Mouse (Mus musculus): ENCODE data around the gene Xpc. TPM values are rescaled to one million over a fixed set of nuclear protein-coding genes. Genes with fewer than 3 reads are reported as not detected.
"Not testable (repeated sequence)": the region's sequence is repeated elsewhere in the genome, so short reads cannot be mapped to it uniquely, and the experiment has no call there.

The Xpc gene
- polyA plus RNA-seq, 1 experiment from 2014 or later: 15.8 TPM

- H3K9ac ChIP-seq (ENCODE audit: low read depth, low read length); H3K36me3 ChIP-seq (ENCODE audit: control insufficient read depth, insufficient read depth, low read length); H3K27me3 ChIP-seq (replicated peaks; ENCODE audit: control insufficient read depth, insufficient read depth, low read length); H3K4me3 ChIP-seq (ENCODE audit: low read length); ATAC-seq; H3K4me2 ChIP-seq (ENCODE audit: low read length); H3K27ac ChIP-seq (ENCODE audit: low read depth, low read length); H3K9me3 ChIP-seq (ENCODE audit: control insufficient read depth, low read length): not testable (repeated sequence)
- H3K4me1 ChIP-seq (ENCODE audit: control insufficient read depth, insufficient read depth, low read depth, low read length): peaks cover 20% of the 10 kb centered on the region
- WGBS: 94% methylated on average over 3 of the region's 3 CpGs
These were observed 44.3 kb downstream of the Xpc start for GRCm38 (mm10) chr6:91471427-91471826.

- peaks cover 20% of the 10 kb centered on the region for H3K4me1 ChIP-seq (ENCODE audit: control insufficient read depth, insufficient read depth, low read depth, low read length)
- no peak for ATAC-seq
- H3K4me2 ChIP-seq (ENCODE audit: low read length): no peak overlapping the region
- H3K27ac ChIP-seq (ENCODE audit: low read depth, low read length): no peak overlapping the region
- H3K36me3 ChIP-seq (ENCODE audit: control insufficient read depth, insufficient read depth, low read length): peaks cover 5% of the 10 kb centered on the region; the same call in 1 of the 2 replicates
- 87% methylated on average over 2 of the region's 2 CpGs for WGBS
- H3K27me3 ChIP-seq (replicated peaks; ENCODE audit: control insufficient read depth, insufficient read depth, low read length): no peaks in the 10 kb centered on the region
- no peaks in the 10 kb centered on the region for H3K9me3 ChIP-seq (ENCODE audit: control insufficient read depth, low read length)
- no peak overlapping the region for H3K4me3 ChIP-seq (ENCODE audit: low read length)
- no peak overlapping the region for H3K9ac ChIP-seq (ENCODE audit: low read depth, low read length)
These were observed 45.0 kb downstream of the Xpc start for GRCm38 (mm10) chr6:91470712-91471111.

GRCm38 (mm10) chr6:91467106-91467505, 48.6 kb downstream of the Xpc start:
- peaks cover 3% of the 10 kb centered on the region for H3K4me1 ChIP-seq (ENCODE audit: control insufficient read depth, insufficient read depth, low read depth, low read length)
- no peak overlapping the region for H3K9ac ChIP-seq (ENCODE audit: low read depth, low read length)
- no peak for ATAC-seq
- peaks cover 18% of the 10 kb centered on the region for H3K36me3 ChIP-seq (ENCODE audit: control insufficient read depth, insufficient read depth, low read length)
- H3K4me2 ChIP-seq (ENCODE audit: low read length): no peak overlapping the region
- no peaks in the 10 kb centered on the region for H3K9me3 ChIP-seq (ENCODE audit: control insufficient read depth, low read length)
- H3K27ac ChIP-seq (ENCODE audit: low read depth, low read length): no peak overlapping the region
- H3K4me3 ChIP-seq (ENCODE audit: low read length): no peak overlapping the region
- H3K27me3 ChIP-seq (replicated peaks; ENCODE audit: control insufficient read depth, insufficient read depth, low read length): no peaks in the 10 kb centered on the region
- 71% methylated on average over 1 of the region's 1 CpGs for WGBS

GRCm38 (mm10) chr6:91465756-91466155, 49.9 kb downstream of the Xpc start:
- Histone ChIP-seq H3K4me1 (ENCODE audit: control insufficient read depth, insufficient read depth, low read depth, low read length) (no peaks in the 10 kb centered on the region), H3K9me3 (ENCODE audit: control insufficient read depth, low read length) (no peaks in the 10 kb centered on the region), H3K9ac (ENCODE audit: low read depth, low read length) (no peak overlapping the region), H3K27ac (ENCODE audit: low read depth, low read length) (no peak overlapping the region), H3K4me3 (ENCODE audit: low read length) (no peak overlapping the region), H3K36me3 (ENCODE audit: control insufficient read depth, insufficient read depth, low read length) (peaks cover 18% of the 10 kb centered on the region), H3K27me3 (replicated peaks; ENCODE audit: control insufficient read depth, insufficient read depth, low read length) (no peaks in the 10 kb centered on the region), H3K4me2 (ENCODE audit: low read length) (no peak overlapping the region)
- no peak for ATAC-seq
- 89% methylated on average over 2 of the region's 2 CpGs for WGBS

- WGBS: 96% methylated on average over 1 of the region's 1 CpGs
- no peaks in the 10 kb centered on the region for H3K27me3 ChIP-seq (replicated peaks; ENCODE audit: control insufficient read depth, insufficient read depth, low read length)
- no peaks in the 10 kb centered on the region for H3K4me1 ChIP-seq (ENCODE audit: control insufficient read depth, insufficient read depth, low read depth, low read length)
- H3K36me3 ChIP-seq (ENCODE audit: control insufficient read depth, insufficient read depth, low read length): peaks cover 7% of the 10 kb centered on the region
- no peak overlapping the region for H3K27ac ChIP-seq (ENCODE audit: low read depth, low read length)
- H3K4me3 ChIP-seq (ENCODE audit: low read length): no peak overlapping the region
- no peak overlapping the region for H3K9ac ChIP-seq (ENCODE audit: low read depth, low read length)
- ATAC-seq: no peak
- no peaks in the 10 kb centered on the region for H3K9me3 ChIP-seq (ENCODE audit: control insufficient read depth, low read length)
- H3K4me2 ChIP-seq (ENCODE audit: low read length): no peak overlapping the region
These were observed 56.2 kb downstream of the Xpc start for GRCm38 (mm10) chr6:91459471-91459870.

GRCm38 (mm10) chr6:91454546-91454945, 61.1 kb downstream of the Xpc start:
- no peaks in the 10 kb centered on the region for H3K27me3 ChIP-seq (replicated peaks; ENCODE audit: control insufficient read depth, insufficient read depth, low read length)
- no peak overlapping the region for H3K27ac ChIP-seq (ENCODE audit: low read depth, low read length)
- H3K4me3 ChIP-seq (ENCODE audit: low read length): no peak overlapping the region
- no peak overlapping the region for H3K4me2 ChIP-seq (ENCODE audit: low read length)
- no peaks in the 10 kb centered on the region for H3K36me3 ChIP-seq (ENCODE audit: control insufficient read depth, insufficient read depth, low read length)
- ATAC-seq: no peak
- H3K4me1 ChIP-seq (ENCODE audit: control insufficient read depth, insufficient read depth, low read depth, low read length): no peaks in the 10 kb centered on the region
- H3K9ac ChIP-seq (ENCODE audit: low read depth, low read length): no peak overlapping the region
- WGBS: 74% methylated on average over 5 of the region's 5 CpGs
- no peaks in the 10 kb centered on the region for H3K9me3 ChIP-seq (ENCODE audit: control insufficient read depth, low read length)

GRCm38 (mm10) chr6:91452056-91452455, 63.6 kb downstream of the Xpc start:
- WGBS: 42% methylated on average over 1 of the region's 1 CpGs
- Histone ChIP-seq H3K36me3 (ENCODE audit: control insufficient read depth, insufficient read depth, low read length) (no peaks in the 10 kb centered on the region), H3K4me1 (ENCODE audit: control insufficient read depth, insufficient read depth, low read depth, low read length) (no peaks in the 10 kb centered on the region), H3K27me3 (replicated peaks; ENCODE audit: control insufficient read depth, insufficient read depth, low read length) (no peaks in the 10 kb centered on the region), H3K9ac (ENCODE audit: low read depth, low read length) (no peak overlapping the region), H3K9me3 (ENCODE audit: control insufficient read depth, low read length) (no peaks in the 10 kb centered on the region), H3K4me2 (ENCODE audit: low read length) (no peak overlapping the region), H3K27ac (ENCODE audit: low read depth, low read length) (no peak overlapping the region), H3K4me3 (ENCODE audit: low read length) (no peak overlapping the region)
- ATAC-seq: no peak

- ATAC-seq: no peak
- H3K4me1 ChIP-seq (ENCODE audit: control insufficient read depth, insufficient read depth, low read depth, low read length): no peaks in the 10 kb centered on the region
- WGBS: 56% methylated on average over 3 of the region's 3 CpGs
These were observed 66.0 kb downstream of the Xpc start for GRCm38 (mm10) chr6:91449472-91450225.

GRCm38 (mm10) chr6:91445316-91445715, 70.4 kb downstream of the Xpc start:
- no peaks in the 10 kb centered on the region for H3K36me3 ChIP-seq (ENCODE audit: control insufficient read depth, insufficient read depth, low read length)
- no peaks in the 10 kb centered on the region for H3K27me3 ChIP-seq (replicated peaks; ENCODE audit: control insufficient read depth, insufficient read depth, low read length)
- no peak overlapping the region for H3K9ac ChIP-seq (ENCODE audit: low read depth, low read length)
- no peaks in the 10 kb centered on the region for H3K9me3 ChIP-seq (ENCODE audit: control insufficient read depth, low read length)
- WGBS: 79% methylated on average over 3 of the region's 3 CpGs
- no peak overlapping the region for H3K4me2 ChIP-seq (ENCODE audit: low read length)
- H3K27ac ChIP-seq (ENCODE audit: low read depth, low read length): no peak overlapping the region
- ATAC-seq: no peak
- no peak overlapping the region for H3K4me3 ChIP-seq (ENCODE audit: low read length)
- H3K4me1 ChIP-seq (ENCODE audit: control insufficient read depth, insufficient read depth, low read depth, low read length): peaks cover 6% of the 10 kb centered on the region

More at GRCm38 (mm10) chr6:91449472-91450225, 66.0 kb downstream of the Xpc start:
- Histone ChIP-seq H3K36me3 (ENCODE audit: control insufficient read depth, insufficient read depth, low read length) (no peaks in the 10 kb centered on the region), H3K4me3 (ENCODE audit: low read length) (no peak overlapping the region), H3K9ac (ENCODE audit: low read depth, low read length) (no peak overlapping the region), H3K27ac (ENCODE audit: low read depth, low read length) (no peak overlapping the region), H3K9me3 (ENCODE audit: control insufficient read depth, low read length) (no peaks in the 10 kb centered on the region), H3K4me2 (ENCODE audit: low read length) (no peak overlapping the region), H3K27me3 (replicated peaks; ENCODE audit: control insufficient read depth, insufficient read depth, low read length) (no peaks in the 10 kb centered on the region)

All from hindbrain, embryonic 16.5 days (tissue).